Mouse (Mus musculus) midbrain, embryonic 15.5 days (tissue): Measurements from ENCODE around the gene Hopx. TPM values are rescaled to one million over a fixed set of nuclear protein-coding genes. Genes with fewer than 3 reads are reported as not detected.

Source experiments
- ATAC-seq: fragments of 200-750 bp; cut with Nextera tagmentation; replicated peaks from 2 replicates; pipeline ENCODE4 v1.8.0; 2017; ENCODE audit warnings: moderate TSS enrichment
- H3K27ac ChIP-seq: fragments of 300-500 bp; sonication (generic); 2 replicates; pipeline ENCODE4 v1.5.1; 2015; ENCODE audit warnings: mild to moderate bottlenecking, inconsistent platforms
- H3K27me3 ChIP-seq: fragments of 300-500 bp; sonication (generic); replicated peaks from 2 replicates; pipeline ENCODE4 v1.6.1; 2015; ENCODE audit warnings: inconsistent platforms
- H3K36me3 ChIP-seq: fragments of 300-500 bp; sonication (generic); replicated peaks from 2 replicates; pipeline ENCODE4 v1.6.1; 2015; ENCODE audit warnings: inconsistent platforms
- H3K4me1 ChIP-seq: fragments of 300-500 bp; sonication (generic); 2 replicates; pipeline ENCODE4 v1.6.1; 2015; ENCODE audit warnings: inconsistent platforms
- H3K4me2 ChIP-seq: fragments of 300-500 bp; sonication (generic); 2 replicates; pipeline ENCODE4 v1.6.1; 2015; ENCODE audit warnings: inconsistent platforms, mild to moderate bottlenecking, moderate library complexity
- H3K4me3 ChIP-seq: fragments of 300-500 bp; sonication (generic); 2 replicates; pipeline ENCODE4 v1.5.1; 2015; ENCODE audit warnings: mild to moderate bottlenecking, inconsistent platforms
- H3K9ac ChIP-seq: fragments of 300-500 bp; sonication (generic); 2 replicates; pipeline ENCODE4 v1.6.1; 2015; ENCODE audit warnings: mild to moderate bottlenecking, inconsistent platforms
- H3K9me3 ChIP-seq: fragments of 300-500 bp; sonication (generic); 2 replicates; pipeline ENCODE4 v1.6.1; 2016; ENCODE audit warnings: inconsistent platforms
- WGBS: fragments of 180-500 bp; shearing (Covaris S2); methylation state at CpG from one replicate; pipeline ENCODE4 v1.1.7; 2015; ENCODE audit warnings: mixed read lengths; 5-methylcytosine and 5-hydroxymethylcytosine counted together
- polyA plus RNA-seq: library from polyadenylated mRNA; unstranded; fragments of >200 nt; fragmentation: Nextera tagmentation; extraction: Ambion mirVana; gene quantifications from 2 replicates; pipeline ENCODE4 v1.2.1, GENCODE M21; 2015

Gene Hopx
- polyA plus RNA-seq, 1 experiment from 2014 or later, result 0.74 TPM

DNA sequence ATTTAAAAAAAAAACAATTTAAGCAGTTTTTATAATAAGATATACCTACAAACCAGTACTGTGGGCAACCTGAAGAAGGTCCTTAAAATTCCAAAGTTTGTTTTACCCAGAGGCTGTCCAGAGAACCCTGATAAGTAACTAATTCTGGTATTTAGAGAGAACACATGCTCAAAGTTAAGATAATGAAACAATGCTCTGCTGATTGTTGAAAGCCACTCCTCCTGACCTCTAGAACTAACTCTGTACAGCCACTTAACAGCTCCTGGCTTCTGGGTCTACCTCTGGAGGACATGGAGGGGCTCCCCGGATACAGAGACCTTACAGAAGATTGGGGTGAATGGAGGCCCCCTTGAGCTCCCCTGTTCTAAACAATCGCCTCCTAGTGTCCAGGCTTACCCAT, 15.0 kb upstream of the Hopx start:
- Histone ChIP-seq H3K9ac (no peak overlapping the region), H3K9me3 (no peaks in the 10 kb centered on the region), H3K4me3 (no peak overlapping the region), H3K27ac (no peak overlapping the region), H3K4me1 (no peaks in the 10 kb centered on the region), H3K27me3 (peaks cover 41% of the 10 kb centered on the region), H3K4me2 (no peak overlapping the region), H3K36me3 (no peaks in the 10 kb centered on the region)
- 80% methylated on average over 2 of the region's 2 CpGs for WGBS
- no peak for ATAC-seq

DNA sequence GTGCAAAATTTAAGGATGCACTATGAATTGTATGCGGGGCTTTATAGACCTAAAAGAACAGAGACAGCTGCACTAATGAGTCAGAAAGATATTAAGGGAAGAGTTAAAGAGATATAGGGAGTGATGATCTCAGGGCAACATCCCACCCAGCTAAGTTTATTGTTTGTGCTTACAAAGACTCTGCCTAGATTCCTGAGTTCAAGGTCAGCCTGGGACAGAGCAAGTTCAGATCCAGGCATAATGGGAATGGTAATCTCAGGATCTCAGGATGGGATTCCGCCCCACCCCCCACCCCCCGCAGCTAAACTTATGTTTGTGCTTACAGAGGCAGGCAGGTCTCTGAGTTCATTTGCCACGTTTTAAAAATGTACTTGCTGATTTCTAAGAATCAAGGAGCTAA, 13.9 kb upstream of the Hopx start:
- no peaks in the 10 kb centered on the region; the same call in 1 of the 2 replicates for H3K4me1 ChIP-seq
- WGBS, result 89% methylated on average over 4 of the region's 4 CpGs
- no peak overlapping the region for H3K27ac ChIP-seq
- no peaks in the 10 kb centered on the region for H3K36me3 ChIP-seq
- no peaks in the 10 kb centered on the region for H3K9me3 ChIP-seq
- ATAC-seq, result no peak
- H3K27me3 ChIP-seq, result peaks cover 51% of the 10 kb centered on the region
- H3K4me3 ChIP-seq, result no peak overlapping the region
- H3K4me2 ChIP-seq, result no peak overlapping the region
- H3K9ac ChIP-seq, result no peak overlapping the region

DNA sequence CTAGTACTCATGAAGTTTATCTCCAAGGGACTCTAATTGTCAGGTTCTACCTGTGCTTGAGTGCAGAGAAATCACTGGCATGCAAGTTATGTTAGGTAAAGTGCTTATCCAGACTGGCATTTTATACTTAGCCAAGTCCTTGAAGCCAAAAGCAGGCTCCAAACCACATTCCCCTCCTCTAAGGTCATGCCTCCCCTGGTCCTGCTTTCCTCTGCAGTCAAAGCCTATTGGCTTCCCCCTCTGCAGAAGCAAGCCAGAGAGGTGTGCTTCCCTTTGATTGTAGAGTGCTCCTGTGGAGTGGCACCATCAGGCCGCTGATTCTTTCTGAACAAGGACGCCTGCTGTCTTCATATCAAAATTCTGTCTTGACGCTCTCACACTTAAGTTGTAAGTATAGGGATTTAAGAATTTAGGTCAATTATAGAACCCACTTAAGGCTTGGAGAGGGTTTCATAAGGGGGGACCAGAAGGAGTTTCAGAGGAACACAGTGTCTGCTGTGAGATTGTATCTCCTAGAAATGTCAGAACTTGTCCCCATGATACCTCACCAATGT, 11.6 kb upstream of the Hopx start:
- Histone ChIP-seq H3K27ac (no peak overlapping the region), H3K9ac (no peak overlapping the region), H3K9me3 (no peaks in the 10 kb centered on the region), H3K4me1 (peaks cover 22% of the 10 kb centered on the region), H3K4me3 (no peak overlapping the region), H3K36me3 (no peaks in the 10 kb centered on the region), H3K27me3 (peaks cover 44% of the 10 kb centered on the region), H3K4me2 (no peak overlapping the region)
- WGBS, result 79% methylated on average over 3 of the region's 3 CpGs
- no peak for ATAC-seq

DNA sequence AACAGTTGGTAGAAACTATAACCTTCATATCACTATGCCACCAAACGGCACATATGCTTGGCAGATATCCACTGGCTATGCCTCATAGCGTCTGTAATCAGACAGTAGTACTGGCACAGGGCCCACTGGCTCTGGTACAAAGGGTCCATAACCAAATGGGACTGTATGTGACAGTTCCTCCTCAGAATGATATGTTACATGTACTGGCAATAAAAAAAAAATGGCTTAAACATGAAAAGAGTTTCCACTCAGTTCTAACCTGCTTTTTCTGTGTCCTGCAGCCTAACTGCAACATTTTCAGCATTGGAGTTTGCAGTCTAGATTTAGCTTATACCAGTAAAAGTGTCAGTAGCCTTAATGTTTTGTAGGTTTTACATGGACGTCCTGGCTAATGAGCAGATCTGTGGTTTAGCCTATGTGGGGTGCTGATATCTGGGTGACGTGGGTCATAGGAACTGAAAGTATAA, 9.9 kb upstream of the Hopx start:
- Histone ChIP-seq H3K4me3 (no peak overlapping the region), H3K4me2 (no peak overlapping the region), H3K36me3 (no peaks in the 10 kb centered on the region), H3K9me3 (no peaks in the 10 kb centered on the region), H3K27me3 (peaks cover 46% of the 10 kb centered on the region), H3K27ac (no peak overlapping the region), H3K4me1 (peaks cover 24% of the 10 kb centered on the region), H3K9ac (no peak overlapping the region)
- no peak for ATAC-seq
- 72% methylated on average over 4 of the region's 4 CpGs for WGBS

DNA sequence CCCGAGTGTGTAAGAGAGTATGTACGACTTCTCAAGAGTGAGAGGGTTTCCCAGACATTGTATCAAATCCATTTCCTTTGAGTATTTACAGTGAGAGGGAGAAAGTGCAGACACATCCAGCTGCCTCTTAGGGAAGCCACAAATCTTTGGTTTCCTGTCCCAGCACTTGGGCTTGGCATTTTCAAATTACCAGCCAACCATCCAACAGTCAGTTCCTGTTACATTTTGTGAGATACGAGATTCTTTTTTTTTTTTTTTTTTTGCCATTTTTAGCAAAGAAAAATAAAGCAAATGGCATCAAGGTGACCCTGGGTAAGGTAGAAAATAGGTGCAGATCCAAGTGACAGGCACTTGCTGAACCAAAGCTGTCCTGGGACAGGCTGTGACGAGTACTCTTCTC, 9.2 kb upstream of the Hopx start:
- Histone ChIP-seq H3K27ac (no peak overlapping the region), H3K4me3 (no peak overlapping the region), H3K4me2 (no peak overlapping the region), H3K9ac (no peak overlapping the region), H3K36me3 (no peaks in the 10 kb centered on the region), H3K4me1 (peaks cover 24% of the 10 kb centered on the region), H3K27me3 (peaks cover 53% of the 10 kb centered on the region), H3K9me3 (no peaks in the 10 kb centered on the region)
- ATAC-seq, result no peak
- 87% methylated on average over 4 of the region's 4 CpGs for WGBS

DNA sequence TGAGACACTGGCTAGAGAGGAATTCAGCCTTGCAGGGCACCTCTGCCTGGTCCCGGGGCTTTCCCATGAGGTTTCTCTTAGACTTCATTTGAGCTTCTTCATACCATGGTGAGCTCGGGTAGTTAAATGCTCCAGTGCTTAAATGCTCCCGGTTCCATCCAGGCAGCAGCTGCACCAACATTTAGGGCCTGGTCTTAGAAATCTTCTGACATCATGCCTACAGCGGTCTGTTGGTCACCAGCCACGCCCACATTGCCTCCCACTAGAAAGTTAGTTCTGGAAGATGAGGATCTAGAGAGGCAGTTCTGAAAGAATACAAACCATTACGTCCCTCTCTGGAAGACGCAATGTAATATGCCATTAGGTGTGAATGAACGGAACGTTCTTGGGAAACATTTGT, 8.7 kb upstream of the Hopx start:
- H3K4me2 ChIP-seq, result no peak overlapping the region
- no peak for ATAC-seq
- H3K4me1 ChIP-seq, result peaks cover 24% of the 10 kb centered on the region
- H3K9me3 ChIP-seq, result no peaks in the 10 kb centered on the region
- peaks cover 56% of the 10 kb centered on the region for H3K27me3 ChIP-seq
- H3K36me3 ChIP-seq, result no peaks in the 10 kb centered on the region
- no peak overlapping the region for H3K9ac ChIP-seq
- H3K4me3 ChIP-seq, result no peak overlapping the region
- H3K27ac ChIP-seq, result no peak overlapping the region
- 53% methylated on average over 9 of the region's 9 CpGs for WGBS

DNA sequence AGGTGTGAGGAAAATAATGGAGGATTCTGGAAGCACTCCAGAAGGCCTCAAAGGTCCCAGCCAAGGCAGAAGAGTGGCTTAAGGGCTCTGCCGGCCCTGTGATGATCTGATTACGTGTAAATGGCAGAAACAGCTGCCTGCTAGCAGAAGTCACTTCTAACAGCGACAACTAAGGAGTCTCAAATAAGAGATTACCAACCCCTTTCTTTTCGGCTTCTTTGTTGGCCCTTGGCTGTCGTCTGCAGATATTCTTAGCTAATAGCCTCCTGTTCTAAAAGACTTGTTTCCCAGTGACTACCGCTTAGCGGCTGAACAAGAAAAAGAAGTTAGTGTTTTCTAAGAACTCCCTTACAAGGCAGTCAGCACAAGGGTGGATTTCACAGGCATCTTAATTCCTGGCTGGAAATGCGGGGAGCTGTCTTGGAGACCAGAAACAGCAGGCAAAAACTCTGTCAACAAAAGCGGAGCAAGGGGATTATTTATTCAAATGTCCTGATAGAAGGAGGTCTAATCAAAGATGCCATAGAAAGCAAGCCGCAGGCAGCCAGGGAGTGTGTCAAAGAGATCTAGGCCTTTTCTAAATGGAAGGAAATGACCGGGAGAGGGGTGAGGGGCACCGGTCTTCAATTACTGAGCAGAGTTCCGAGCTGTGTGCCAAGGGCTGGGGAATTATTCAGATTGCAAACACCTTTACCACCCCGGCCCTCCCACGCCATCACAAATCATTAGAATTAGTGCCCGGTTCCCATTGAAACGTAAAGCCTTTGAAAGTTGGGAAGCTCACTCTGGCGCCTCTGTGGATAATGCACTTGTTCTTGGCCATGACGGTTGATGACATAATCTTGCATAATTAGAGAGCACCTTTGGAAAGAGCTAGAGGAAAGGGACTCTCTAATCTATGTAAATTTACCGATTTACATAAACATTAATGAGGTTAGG, 7.6 kb upstream of the Hopx start:
- Histone ChIP-seq H3K36me3 (no peaks in the 10 kb centered on the region), H3K4me1 (peaks cover 24% of the 10 kb centered on the region), H3K4me2 (peak overlapping the region; percentile 27; the same call in 1 of the 2 replicates), H3K9ac (no peak overlapping the region), H3K27ac (peak overlapping the region; percentile 7; the same call in 1 of the 2 replicates), H3K4me3 (no peak overlapping the region), H3K9me3 (no peaks in the 10 kb centered on the region), H3K27me3 (peaks cover 63% of the 10 kb centered on the region)
- ATAC-seq, result peak; percentile 87
- WGBS, result 5% methylated on average over 20 of the region's 20 CpGs

DNA sequence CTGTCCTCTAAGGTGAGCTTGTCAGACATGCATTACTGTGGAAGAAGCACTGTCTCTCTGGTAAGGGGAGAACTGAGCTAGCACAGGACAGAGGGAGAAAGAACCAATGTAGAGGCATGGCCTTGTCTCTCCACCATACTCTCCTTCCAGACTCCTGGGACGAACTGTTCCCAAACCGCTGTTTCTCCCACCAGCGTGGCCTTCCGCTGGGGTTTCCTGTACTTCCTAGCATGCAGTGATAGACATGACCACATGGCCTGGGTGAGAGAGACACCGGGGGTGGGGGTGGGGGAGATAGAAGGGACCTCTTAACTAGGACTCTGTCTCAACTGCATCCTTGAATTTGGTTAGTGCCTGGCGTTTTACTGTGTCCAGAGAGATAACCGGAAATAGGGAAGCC, 5.8 kb upstream of the Hopx start:
- Histone ChIP-seq H3K27ac (no peak overlapping the region), H3K27me3 (peaks cover 66% of the 10 kb centered on the region), H3K4me1 (peaks cover 24% of the 10 kb centered on the region), H3K9me3 (no peaks in the 10 kb centered on the region), H3K4me3 (no peak overlapping the region), H3K36me3 (no peaks in the 10 kb centered on the region), H3K4me2 (no peak overlapping the region), H3K9ac (no peak overlapping the region)
- 87% methylated on average over 7 of the region's 7 CpGs for WGBS
- no peak for ATAC-seq

DNA sequence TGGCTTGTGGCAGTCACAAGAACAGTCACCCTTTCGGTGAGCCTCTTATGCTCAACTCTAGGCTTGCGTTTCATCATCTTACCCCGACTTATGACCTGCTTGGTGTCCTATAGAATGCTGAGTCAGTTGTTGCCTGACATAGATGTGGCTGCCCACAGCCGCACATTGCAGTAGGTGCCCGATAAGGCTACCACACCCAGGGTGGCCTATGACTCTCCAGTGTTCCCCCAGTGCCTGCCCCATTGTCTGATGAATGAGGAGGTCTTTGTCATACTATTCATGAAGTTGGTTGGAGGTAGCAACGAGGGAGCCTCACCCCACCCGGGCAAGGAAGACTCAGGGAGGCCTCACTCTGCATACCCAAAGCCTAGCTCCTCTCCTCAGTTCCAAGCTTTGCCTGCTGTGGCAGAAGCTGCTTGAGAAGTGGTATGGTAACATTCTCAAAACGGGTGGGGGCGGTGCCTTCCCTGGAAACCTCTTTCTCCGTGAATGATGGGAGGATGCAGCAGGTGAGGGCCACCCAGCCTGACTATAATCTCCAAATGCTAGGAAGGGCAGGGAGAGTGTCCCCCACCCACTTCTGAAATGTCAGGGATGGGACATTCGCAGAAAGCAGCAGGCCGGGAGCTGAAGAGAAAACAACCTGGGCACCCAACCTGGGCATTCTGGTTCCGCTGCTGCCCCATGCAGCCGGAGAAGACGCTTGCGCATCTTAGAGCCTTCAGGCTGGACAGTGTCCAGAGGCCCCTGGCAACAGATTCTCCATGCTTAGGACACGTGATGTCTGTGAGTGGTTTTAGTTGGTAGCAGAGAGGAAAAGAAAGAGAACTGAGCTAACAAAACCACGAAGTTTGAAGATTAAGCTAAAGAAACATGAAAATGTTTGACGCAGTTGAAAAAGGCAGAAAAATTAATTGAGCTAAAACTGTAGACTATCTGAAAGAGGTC, 4.8 kb upstream of the Hopx start:
- Histone ChIP-seq H3K9me3 (no peaks in the 10 kb centered on the region), H3K9ac (no peak overlapping the region), H3K4me2 (no peak overlapping the region), H3K4me1 (peaks cover 27% of the 10 kb centered on the region), H3K27me3 (peaks cover 64% of the 10 kb centered on the region), H3K4me3 (no peak overlapping the region), H3K36me3 (no peaks in the 10 kb centered on the region), H3K27ac (no peak overlapping the region)
- WGBS, result 76% methylated on average over 19 of the region's 19 CpGs
- no peak for ATAC-seq

DNA sequence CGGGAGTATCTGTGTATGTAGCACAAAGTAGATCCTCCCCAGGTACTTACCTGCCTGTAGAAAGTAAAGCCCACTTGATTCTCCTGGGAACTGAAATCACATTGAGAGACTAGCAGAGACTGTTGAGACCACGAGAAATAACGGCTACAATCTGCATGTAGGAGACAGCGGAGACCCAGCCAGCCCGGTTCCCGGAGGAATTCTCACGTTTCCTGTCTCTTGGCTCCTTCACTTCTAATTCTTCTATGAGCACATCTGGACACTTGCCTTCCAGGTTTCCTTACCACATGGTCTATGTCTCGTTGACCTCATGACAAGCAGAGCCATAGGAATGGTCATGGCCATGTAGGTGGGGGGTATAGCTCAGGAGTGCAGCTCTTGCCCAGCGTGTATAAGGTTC, 811 bp upstream of the Hopx start:
- no peak for ATAC-seq
- Histone ChIP-seq H3K27ac (no peak overlapping the region), H3K4me2 (no peak overlapping the region), H3K4me1 (peaks cover 5% of the 10 kb centered on the region; the same call in 1 of the 2 replicates), H3K4me3 (no peak overlapping the region), H3K9me3 (no peaks in the 10 kb centered on the region), H3K36me3 (no peaks in the 10 kb centered on the region), H3K9ac (no peak overlapping the region), H3K27me3 (peaks cover 56% of the 10 kb centered on the region)
- 80% methylated on average over 9 of the region's 9 CpGs for WGBS

DNA sequence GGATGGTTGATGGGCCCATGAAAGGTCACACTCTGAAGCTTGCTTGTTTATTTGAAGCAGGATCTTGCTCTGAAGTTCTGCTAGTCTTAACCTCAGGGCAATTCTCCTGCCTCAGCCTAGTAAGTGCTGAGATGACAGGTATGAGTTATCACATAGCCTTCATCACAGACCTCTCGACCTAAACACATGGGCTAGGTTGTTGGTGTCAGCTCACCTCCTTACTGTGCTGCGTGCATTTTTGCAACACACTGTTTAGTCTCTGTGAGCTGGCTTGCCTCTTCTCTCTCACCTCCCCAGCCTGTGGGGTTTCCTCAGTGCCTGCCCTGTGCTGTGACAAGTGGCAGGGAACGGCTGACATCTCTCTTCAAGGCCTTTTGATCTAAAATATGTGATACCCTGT, 1.1 kb downstream of the Hopx start:
- no peak overlapping the region for H3K4me2 ChIP-seq
- H3K9ac ChIP-seq, result no peak overlapping the region
- peaks cover 49% of the 10 kb centered on the region for H3K27me3 ChIP-seq
- no peaks in the 10 kb centered on the region for H3K36me3 ChIP-seq
- 78% methylated on average over 3 of the region's 3 CpGs for WGBS
- H3K4me1 ChIP-seq, result peaks cover 5% of the 10 kb centered on the region; the same call in 1 of the 2 replicates
- no peaks in the 10 kb centered on the region for H3K9me3 ChIP-seq
- ATAC-seq, result no peak
- no peak overlapping the region for H3K4me3 ChIP-seq
- H3K27ac ChIP-seq, result no peak overlapping the region

DNA sequence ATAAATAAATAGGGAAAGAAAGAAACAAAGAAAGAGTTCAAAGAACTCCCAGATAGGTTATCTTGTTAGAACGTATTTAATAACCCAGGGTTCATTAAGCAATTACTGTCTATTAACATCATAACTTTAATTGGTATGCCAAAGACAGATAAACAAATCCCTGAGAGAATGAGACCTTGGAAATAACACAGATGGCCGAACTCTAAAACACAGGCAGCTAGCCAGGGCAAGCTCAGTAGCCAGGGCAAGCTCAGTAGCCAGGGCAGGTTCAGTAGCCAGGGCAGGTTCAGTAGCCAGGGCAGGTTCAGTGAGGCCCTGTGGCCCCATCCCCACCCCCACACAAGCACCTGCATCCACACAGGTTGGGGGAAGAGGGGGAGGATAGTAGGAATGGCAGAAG, 2.9 kb downstream of the Hopx start:
- Histone ChIP-seq H3K4me3 (no peak overlapping the region), H3K9me3 (no peaks in the 10 kb centered on the region), H3K27ac (no peak overlapping the region), H3K36me3 (no peaks in the 10 kb centered on the region), H3K9ac (no peak overlapping the region), H3K4me1 (peaks cover 5% of the 10 kb centered on the region; the same call in 1 of the 2 replicates), H3K27me3 (peaks cover 44% of the 10 kb centered on the region), H3K4me2 (no peak overlapping the region)
- WGBS, result 73% methylated on average over 2 of the region's 2 CpGs
- no peak for ATAC-seq
